Mouse (Mus musculus) ovary, postnatal 36 days (tissue): ENCODE data around the gene Lefty1.
"Not testable (repeated sequence)": the region's sequence is repeated elsewhere in the genome, so short reads cannot be mapped to it uniquely, and the experiment has no call there.

Source experiments
- DNase-seq: peaks from one replicate; pipeline ENCODE4 v3.0.0; 2022; ENCODE audit warnings: low spot score, mixed read lengths

Lefty1 gene

GRCm38 (mm10) chr1:180922273-180923048, 12.4 kb upstream of the Lefty1 start:
- no peak for DNase-seq

- no peak for DNase-seq
These were observed 10.1 kb upstream of the Lefty1 start for GRCm38 (mm10) chr1:180924737-180925136.

- DNase-seq: no peak
These were observed 8.5 kb upstream of the Lefty1 start for GRCm38 (mm10) chr1:180926286-180926685.

GRCm38 (mm10) chr1:180929599-180929998, 5.2 kb upstream of the Lefty1 start:
- no peak for DNase-seq

GRCm38 (mm10) chr1:180931106-180931505, 3.7 kb upstream of the Lefty1 start:
- DNase-seq: no peak

GRCm38 (mm10) chr1:180933659-180934058, 1.2 kb upstream of the Lefty1 start:
- DNase-seq: no peak

- DNase-seq: peak; percentile 34
These were observed 2.0 kb downstream of the Lefty1 start for GRCm38 (mm10) chr1:180936610-180937398.

GRCm38 (mm10) chr1:180937631-180938030, 2.8 kb downstream of the Lefty1 start:
- not testable (repeated sequence) for DNase-seq

GRCm38 (mm10) chr1:180938781-180939180, 4.0 kb downstream of the Lefty1 start:
- not testable (repeated sequence) for DNase-seq

GRCm38 (mm10) chr1:180940776-180941460, 6.1 kb downstream of the Lefty1 start:
- DNase-seq: no peak

- DNase-seq: no peak
These were observed 6.9 kb downstream of the Lefty1 start for GRCm38 (mm10) chr1:180941726-180942125.

GRCm38 (mm10) chr1:180942166-180943031, 7.6 kb downstream of the Lefty1 start, which contains the start of gene Tmem63a:
Tmem63a (plus strand) TSS chr1:180942344.
- peak; percentile 76 for DNase-seq

- DNase-seq: no peak
These were observed 8.3 kb downstream of the Lefty1 start for GRCm38 (mm10) chr1:180943032-180943644.

- DNase-seq: no peak
These were observed 9.1 kb downstream of the Lefty1 start for GRCm38 (mm10) chr1:180943896-180944295.

GRCm38 (mm10) chr1:180944553-180944952, 9.7 kb downstream of the Lefty1 start:
- no peak for DNase-seq

GRCm38 (mm10) chr1:180945001-180945980, 10.5 kb downstream of the Lefty1 start:
- DNase-seq: peak; percentile 46

- peak; percentile 52 for DNase-seq
These were observed 11.6 kb downstream of the Lefty1 start for GRCm38 (mm10) chr1:180946448-180946847.

GRCm38 (mm10) chr1:180952085-180952746, 17.4 kb downstream of the Lefty1 start:
- no peak for DNase-seq

GRCm38 (mm10) chr1:180952808-180953207, 18.0 kb downstream of the Lefty1 start:
- DNase-seq: no peak
